Mouse (Mus musculus) 416B (cell line): Measurements from ENCODE around the gene Gm5460.

Source experiments
- DNase-seq: peaks from one replicate; pipeline ENCODE4 v3.0.0; 2011; ENCODE audit warnings: low read depth

Gene Gm5460

DNA sequence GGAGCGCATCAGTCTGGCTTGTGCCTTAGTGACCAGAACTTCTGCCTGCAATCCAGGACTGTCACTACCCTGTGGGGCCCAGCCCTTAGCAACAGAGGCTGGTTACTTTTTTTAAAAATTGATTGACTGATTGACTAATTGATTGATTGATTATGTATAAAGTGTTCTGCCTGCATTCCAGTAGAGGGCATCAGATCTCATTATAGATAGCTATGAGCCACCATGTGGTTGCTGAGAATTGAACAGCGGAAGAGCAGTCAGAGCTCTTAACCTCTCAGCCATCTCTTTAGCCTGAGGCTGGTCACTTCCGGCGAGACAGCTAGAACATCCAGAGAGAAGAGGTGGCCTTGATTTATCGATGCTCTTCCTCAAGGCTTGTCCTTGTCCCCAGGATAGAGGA is 60.7 kb downstream of the Gm5460 start:
- DNase-seq, result no peak

DNA sequence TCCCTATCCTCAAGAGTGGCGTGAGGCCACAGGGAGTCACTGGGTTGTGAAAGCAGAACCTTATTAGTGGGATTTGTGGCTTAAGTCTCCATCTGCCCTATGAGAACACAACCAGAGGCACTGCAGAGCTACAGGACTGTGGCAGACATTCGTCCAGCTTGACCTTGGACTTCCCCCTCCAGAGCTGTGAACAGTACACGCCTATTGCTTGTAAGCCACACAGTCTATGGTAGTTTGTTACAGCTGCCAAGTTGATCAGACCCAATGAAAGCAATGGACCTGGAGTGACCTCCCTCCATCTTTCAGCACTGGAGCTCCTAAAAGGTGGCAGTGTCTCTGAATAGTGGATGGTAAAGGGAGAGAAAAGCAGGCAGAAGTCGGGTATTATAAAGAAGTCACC is 61.7 kb downstream of the Gm5460 start:
- DNase-seq, result no peak

DNA sequence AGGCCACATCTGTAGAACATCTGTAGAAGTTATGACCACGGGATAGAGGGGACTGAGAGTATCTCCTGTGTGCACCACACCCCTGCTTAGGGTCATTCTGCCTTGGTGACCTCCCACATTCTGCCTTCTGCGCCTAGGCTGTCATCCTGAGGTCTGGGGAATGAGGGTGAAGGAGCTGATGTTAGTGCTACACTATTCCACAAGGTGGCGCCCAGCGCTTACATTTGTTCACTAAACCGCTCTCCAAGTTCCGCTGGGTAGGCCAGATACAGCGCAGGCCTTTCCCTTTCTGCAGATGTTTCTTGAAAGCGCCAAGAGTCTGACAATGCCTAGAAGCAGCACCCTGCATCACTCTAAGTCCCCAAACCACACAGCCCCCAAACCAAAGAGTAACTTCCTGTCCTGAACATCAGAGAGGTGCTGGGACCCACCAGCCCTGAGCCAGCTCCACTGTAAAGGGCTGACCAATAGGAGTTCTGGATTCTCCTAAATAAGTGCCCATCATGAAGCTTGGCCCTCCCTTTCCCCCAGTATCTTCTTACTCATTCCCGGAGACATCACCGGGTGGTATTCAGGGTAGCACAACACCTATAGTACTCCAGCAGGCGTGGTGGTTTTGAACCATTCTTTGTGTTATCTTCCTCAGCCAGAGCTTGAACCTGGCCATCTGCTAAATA is 63.9 kb downstream of the Gm5460 start:
- DNase-seq, result peak; percentile 77

DNA sequence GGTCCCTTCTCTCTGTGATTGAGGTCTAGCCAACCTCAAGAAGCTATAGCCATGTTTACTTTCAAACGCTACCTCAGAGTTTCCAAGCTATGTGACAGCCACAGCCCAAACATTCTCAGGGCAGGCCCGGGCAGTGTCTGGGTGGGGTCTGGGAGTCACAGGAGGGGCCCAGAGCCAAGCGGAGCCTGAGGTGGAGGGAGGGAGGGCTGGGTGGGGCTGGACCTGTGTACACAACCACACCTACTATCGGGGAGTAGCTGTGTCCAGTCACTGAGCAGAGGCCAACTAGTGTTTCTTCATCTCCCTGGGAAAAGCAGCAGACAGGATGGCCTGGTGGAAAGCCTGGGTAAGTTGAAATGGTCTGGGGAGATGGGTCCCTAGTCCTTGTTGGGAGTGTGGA is 69.2 kb downstream of the Gm5460 start, which contains the start of gene Anxa8:
Gene Anxa8 (plus strand): TSS at position 251 of the 400 bp plus-strand sequence.
- no peak for DNase-seq

DNA sequence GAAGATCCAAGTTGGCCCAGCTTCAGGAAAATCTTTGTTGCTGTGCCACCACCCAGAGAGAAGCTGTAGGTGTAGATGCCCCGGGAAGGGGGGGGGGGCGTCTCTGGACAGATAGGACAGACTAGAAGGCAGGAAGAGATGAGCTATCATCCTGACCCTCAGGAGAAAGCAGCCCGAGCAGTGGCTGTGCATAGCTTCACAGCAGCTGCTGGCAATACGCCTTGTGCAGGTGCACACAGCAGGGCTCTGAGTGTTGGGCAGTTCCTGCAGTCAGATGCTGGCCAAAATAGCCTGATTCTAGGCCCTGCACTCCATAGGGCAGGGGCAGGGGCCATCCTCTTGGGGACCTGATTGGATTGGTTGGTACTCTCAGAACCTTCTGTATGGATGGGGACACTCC is 70.2 kb downstream of the Gm5460 start:
- DNase-seq, result no peak

DNA sequence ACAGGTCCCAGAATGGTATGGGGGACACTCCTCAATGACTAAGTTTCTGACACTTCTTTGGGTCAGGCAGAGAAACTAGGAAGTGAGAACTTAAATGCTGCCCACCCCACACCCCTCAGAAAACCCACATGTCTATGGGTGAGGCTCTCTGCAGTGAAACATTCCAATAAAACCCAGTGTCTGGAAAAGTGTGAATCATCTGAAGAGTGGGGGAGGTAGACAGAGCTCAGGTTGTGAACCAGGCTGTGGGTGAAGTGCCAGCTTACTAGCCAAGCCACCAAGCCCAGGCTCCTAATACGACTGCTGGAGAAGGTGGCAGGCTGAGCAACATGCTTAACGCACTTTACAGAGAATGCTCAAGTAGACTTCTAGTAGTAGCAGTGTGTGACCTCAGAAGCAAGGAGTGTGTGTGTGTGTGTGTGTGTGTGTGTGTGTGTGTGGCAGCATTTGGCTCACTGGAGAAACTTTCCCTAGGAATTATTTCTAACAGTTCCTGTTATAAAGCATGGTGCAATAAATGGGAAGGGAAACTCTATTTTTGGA is 71.4 kb downstream of the Gm5460 start:
- no peak for DNase-seq

DNA sequence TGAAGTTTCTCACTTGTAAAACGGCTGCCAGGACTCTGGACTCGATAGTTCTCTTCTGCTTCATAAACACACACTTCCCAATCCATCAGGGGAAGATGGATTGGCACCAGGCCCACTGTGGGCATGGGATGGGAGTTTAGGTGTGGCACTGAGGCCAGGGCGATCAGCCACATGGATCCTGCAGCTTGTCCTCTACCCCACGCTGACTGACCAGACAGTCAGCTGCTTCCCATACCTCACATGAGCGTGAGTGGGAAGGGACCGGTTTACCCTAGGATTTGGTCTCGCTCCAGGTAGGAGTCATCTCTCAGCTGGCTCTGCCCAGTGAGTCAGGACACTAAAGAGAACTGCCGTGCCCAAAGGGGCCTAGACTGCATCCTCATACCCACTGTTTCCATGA is 73.2 kb downstream of the Gm5460 start:
- DNase-seq, result no peak

DNA sequence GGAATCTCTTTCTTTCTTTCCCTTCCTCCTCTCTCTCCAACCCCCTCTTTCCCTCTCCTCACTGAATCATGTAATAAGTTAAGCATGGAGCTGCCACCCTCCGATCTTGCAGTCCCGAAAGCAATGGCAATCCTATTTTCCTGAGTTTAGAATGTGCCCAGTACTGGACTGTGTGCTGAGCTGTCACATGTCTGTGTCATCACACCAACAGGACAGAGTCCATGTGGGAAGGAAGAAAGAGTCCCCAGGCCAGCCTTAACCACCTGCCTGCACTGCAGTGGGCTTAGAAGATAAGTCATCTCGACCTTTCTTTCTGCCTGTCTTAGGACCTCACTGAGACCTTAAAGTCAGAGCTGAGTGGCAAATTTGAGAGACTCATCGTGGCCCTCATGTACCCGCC is 74.9 kb downstream of the Gm5460 start:
- no peak for DNase-seq

DNA sequence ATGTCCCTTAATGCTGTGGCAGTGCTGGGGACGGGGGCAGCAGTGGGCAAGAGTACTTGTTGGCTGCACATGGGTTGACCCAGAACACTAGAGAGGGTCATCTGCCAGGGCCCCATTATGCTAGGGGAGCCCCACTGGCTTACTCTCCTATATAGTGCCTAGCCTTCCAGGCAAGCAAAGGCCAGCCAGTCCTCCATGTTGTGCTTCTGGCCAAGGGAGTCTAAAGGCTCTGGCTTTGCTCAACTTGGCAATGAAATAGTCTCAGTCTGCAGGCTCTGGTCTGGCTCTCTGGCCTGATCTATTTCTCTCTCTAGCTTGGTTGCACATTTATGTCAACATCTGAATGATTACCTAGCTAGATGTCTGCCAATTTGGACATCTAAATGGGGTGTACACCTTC is 76.3 kb downstream of the Gm5460 start:
- no peak for DNase-seq

DNA sequence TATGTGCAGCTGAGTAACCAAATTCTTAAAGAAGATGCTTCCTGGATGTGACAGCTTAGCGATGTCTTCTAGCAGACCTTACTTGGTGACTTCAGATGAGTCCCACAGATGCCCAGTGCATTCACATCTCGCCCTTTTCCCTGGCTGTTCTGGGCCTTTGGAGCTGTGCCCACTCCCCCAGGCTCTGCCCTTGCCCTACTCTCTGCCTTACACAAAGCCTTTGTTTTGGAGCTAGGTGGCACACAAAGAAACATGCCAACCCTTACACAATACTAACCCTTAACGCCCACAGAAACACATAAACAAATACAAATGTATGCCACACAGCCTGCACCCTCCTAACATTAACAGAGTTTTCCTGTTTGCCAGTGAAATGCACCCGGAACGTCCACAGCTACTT is 79.6 kb downstream of the Gm5460 start:
- DNase-seq, result no peak
